Comparison of ENCODE assay signal across 8 mouse cellular contexts in genomic region chr6:38662714-38663615, GRCm38 (mm10). TPM values are rescaled to one million over a fixed set of nuclear protein-coding genes. Genes with fewer than 3 reads are reported as not detected.
DNase-seq lines count a peak whose midpoint lies in the region; ATAC-seq and TF ChIP-seq lines count a peak whose summit lies in the region.

Gene Clec2l (plus strand): TSS chr6:38663069.

- H3K4me3 ChIP-seq in kidney, embryonic 16.5 days (ENCODE audit: low read length), result peak within 1 kb of the TSS; percentile 61
- peak within 1 kb of the TSS; percentile 47 for H3K4me3 ChIP-seq in liver, embryonic 16.5 days (ENCODE audit: low read depth, low read length)
- no peak within 1 kb of the TSS for H3K4me3 ChIP-seq in thymus, adult 2 months (ENCODE audit: control insufficient read depth, insufficient read depth, low read length)

- ATAC-seq in kidney, embryonic 16.5 days (ENCODE audit: low FRiP score, low TSS enrichment), result peak; percentile 85
- peak; percentile 81 for ATAC-seq in frontal cortex, adult (ENCODE audit: low TSS enrichment)
- no peak for ATAC-seq in liver, embryonic 16.5 days (ENCODE audit: low read depth)

- no peak within 1 kb of the TSS for H3K27ac ChIP-seq in kidney, embryonic 16.5 days (ENCODE audit: low read length)
- H3K27ac ChIP-seq in liver, embryonic 16.5 days (ENCODE audit: low read length), result no peak within 1 kb of the TSS
- H3K27ac ChIP-seq in thymus, adult 2 months (ENCODE audit: control insufficient read depth, insufficient read depth, low read length), result no peak within 1 kb of the TSS

- H3K4me2 ChIP-seq in kidney, embryonic 16.5 days (replicated peaks; ENCODE audit: low read depth, low read length), result peak within 1 kb of the TSS; percentile 98
- peak within 1 kb of the TSS; percentile 57 for H3K4me2 ChIP-seq in liver, embryonic 16.5 days (ENCODE audit: low read depth, low read length)

- no peak for TF ChIP-seq CTCF in thymus, adult 2 months (IDR thresholded peaks at IDR 0.05; ENCODE audit: borderline replicate concordance, control insufficient read depth, extremely low read depth, insufficient read depth, low read length, poor library complexity)

- no peaks in the 10 kb centered on the region for H3K9me3 ChIP-seq in kidney, embryonic 16.5 days (ENCODE audit: low read length)
- no peaks in the 10 kb centered on the region for H3K9me3 ChIP-seq in liver, embryonic 16.5 days (replicated peaks; ENCODE audit: control insufficient read depth, low read length)

- WGBS in kidney, embryonic 16.5 days, result under 1% methylated on average over 54 of the region's 84 CpGs
- WGBS in liver, embryonic 16.5 days (ENCODE audit: insufficient replicate concordance), result 1% methylated on average over 79 of the region's 84 CpGs
- WGBS in thymus, adult 2 months, result 5% methylated on average over 84 of the region's 84 CpGs

- no peaks in the 10 kb centered on the region for H3K4me1 ChIP-seq in kidney, embryonic 16.5 days (ENCODE audit: insufficient read depth, low read length)
- no peaks in the 10 kb centered on the region for H3K4me1 ChIP-seq in liver, embryonic 16.5 days (ENCODE audit: control insufficient read depth, low read depth, low read length)
- 0 out of 2 replicates have a peak, but pooled peaks cover 3% of the 10 kb centered on the region for H3K4me1 ChIP-seq in thymus, adult 2 months (replicated peaks; ENCODE audit: control insufficient read depth, insufficient read depth, low read length)

- no peaks in the 10 kb centered on the region for H3K36me3 ChIP-seq in kidney, embryonic 16.5 days (ENCODE audit: insufficient read depth, low read length)
- H3K36me3 ChIP-seq in liver, embryonic 16.5 days (ENCODE audit: control insufficient read depth, insufficient read depth), result no peaks in the 10 kb centered on the region
- H3K36me3 ChIP-seq in thymus, adult 2 months (ENCODE audit: control insufficient read depth, insufficient read depth, low read length), result no peaks in the 10 kb centered on the region

- peaks cover 23% of the 10 kb centered on the region for H3K27me3 ChIP-seq in kidney, embryonic 16.5 days (ENCODE audit: insufficient read depth, low read length)
- H3K27me3 ChIP-seq in liver, embryonic 16.5 days (ENCODE audit: control insufficient read depth, insufficient read depth, low read depth, low read length), result peaks cover 53% of the 10 kb centered on the region
- peaks cover 2% of the 10 kb centered on the region; the same call in 1 of the 2 replicates for H3K27me3 ChIP-seq in thymus, adult 2 months (ENCODE audit: control insufficient read depth, insufficient read depth, low read length)

- no peak for TF ChIP-seq POLR2A in thymus, adult 2 months (IDR thresholded peaks at IDR 0.05; ENCODE audit: control insufficient read depth, extremely low read depth, insufficient read depth, low read length, poor library complexity)

- no peak for DNase-seq in kidney, adult 18-20 months
- peak; percentile 68 for DNase-seq in cerebellum, adult 8-10 months
- peak; percentile 9 to 46 for DNase-seq in kidney, postnatal 36 days
- peak; percentile 60 for DNase-seq in ovary, postnatal 36 days (ENCODE audit: low spot score)
- DNase-seq in thymus, adult 2 months, result no peak

- peak within 1 kb of the TSS; percentile 68 for H3K9ac ChIP-seq in kidney, embryonic 16.5 days (replicated peaks; ENCODE audit: low read length)
- no peak within 1 kb of the TSS for H3K9ac ChIP-seq in liver, embryonic 16.5 days (ENCODE audit: low read depth, low read length)

RNA-seq across cellular contexts. Expression of gene Clec2l, which starts in this region (rescaled TPM):
- 1.0 and 1.3 TPM in 2 replicates for polyA plus RNA-seq in kidney, embryonic 16.5 days (2015; fragmentation: Nextera tagmentation; extraction: Ambion mirVana)
- polyA plus RNA-seq in liver, embryonic 16.5 days (2015; fragmentation: Nextera tagmentation; extraction: Ambion mirVana), result not detected in 2 replicates
- 0.67 and 0.93 TPM in 2 replicates for polyA plus RNA-seq in thymus, adult 2 months (2012; rRNA removed)

Comparison
In these comparisons a context has a peak if more than half of its experiments do, and no peak if none do; other contexts are left out.
1. DNase-seq: peak in cerebellum, adult 8-10 months (single experiment), kidney, postnatal 36 days (2 of 2) and ovary, postnatal 36 days (single experiment); none in kidney, adult 18-20 months (single experiment) and thymus, adult 2 months (single experiment).